Mouse (Mus musculus) Patski (cell line): ENCODE results near the gene Itpripl1. TPM values are rescaled to one million over a fixed set of nuclear protein-coding genes. Genes with fewer than 3 reads are reported as not detected.
"Not testable (repeated sequence)": the region's sequence is repeated elsewhere in the genome, so short reads cannot be mapped to it uniquely, and the experiment has no call there.

ENCODE experiments used
- ATAC-seq: fragments of 100-300 bp; one replicate; pipeline ENCODE4 v1.8.0; 2021
- CTCF ChIA-PET: fragments of 350-600 bp; sonication (Branson Sonifier 250); formaldehyde crosslinking; loops from one replicate; lab custom pipeline; 2022; ENCODE audit warnings: inconsistent platforms; lab: Charles Lee
- POLR2A ChIA-PET: fragments of 350-600 bp; sonication (Branson Sonifier 250); formaldehyde crosslinking; loops from one replicate; lab custom pipeline; 2022; ENCODE audit warnings: antibody characterized with exemption, inconsistent platforms; lab: Charles Lee
- DNase-seq: peaks from one replicate; pipeline ENCODE4 v3.0.0-alpha.2; 2011; ENCODE audit warnings: low read depth, low spot score
- H3K27me3 ChIP-seq: fragments of 371-371 bp; one replicate; pipeline ENCODE4 v1.5.1; 2021
- CTCF ChIP-seq: fragments of 100-300 bp; IDR thresholded peaks from one replicate; pipeline ENCODE4 v1.5.1; 2021
- in situ Hi-C: fragments of 300-500 bp; cut with MboI; formaldehyde crosslinking; loops from 3 replicates; pipeline ENCODE4 v1.11.1; 2018; ENCODE audit warnings: low pct_unique_long_range_greater_than_20kb, mixed read lengths
- polyA plus RNA-seq: library from polyadenylated mRNA; unstranded; gene quantifications from one replicate; pipeline ENCODE4 v1.2.3, GENCODE M21; 2021

Itpripl1 gene
- 10.0 TPM for polyA plus RNA-seq

GRCm38 (mm10) chr2:127143158-127144063 lies at the start of gene Itpripl1:
Gene Itpripl1 (minus strand): TSS chr2:127143442.
- DNase-seq (no peak), ATAC-seq (peak; percentile 57)
- H3K27me3 ChIP-seq, result peaks cover 14% of the 10 kb centered on the region
- POLR2A ChIA-PET, result interaction anchor here (0.6 to 1.0 kb wide), 2 partner anchors 22 to 137 kb away, joined by 3 to 5 read pairs; no protein-coding TSS in a partner anchor
- TF ChIP-seq CTCF, result no peak
- in situ Hi-C loops, result no loop called here
- CTCF ChIA-PET, result no interaction called here

GRCm38 (mm10) chr2:127189574-127189973 lies 46.3 kb upstream of the Itpripl1 start:
- ATAC-seq (no peak), DNase-seq (no peak)
- CTCF ChIA-PET, result no interaction called here
- in situ Hi-C loops, result no loop called here
- no peak for TF ChIP-seq CTCF
- peaks cover 59% of the 10 kb centered on the region for H3K27me3 ChIP-seq
- POLR2A ChIA-PET, result no interaction called here

- POLR2A ChIA-PET, result interaction anchor here (0.6 kb wide), 1 partner anchor 18 kb away, joined by 3 read pairs; no protein-coding TSS in a partner anchor
- in situ Hi-C loops, result no loop called here
These were observed 39.5 kb upstream of the Itpripl1 start for GRCm38 (mm10) chr2:127182598-127183381.

GRCm38 (mm10) chr2:127166261-127166660 lies 23.0 kb upstream of the Itpripl1 start:
- CTCF ChIA-PET, result interaction anchor here (1.0 kb wide), 1 partner anchor 13 kb away, joined by 5 read pairs; no protein-coding TSS in a partner anchor
- H3K27me3 ChIP-seq, result peaks cover 26% of the 10 kb centered on the region
- POLR2A ChIA-PET, in situ Hi-C loops, DNase-seq: not testable (repeated sequence)
- ATAC-seq, result peak; percentile 51
- peak; percentile 50 for TF ChIP-seq CTCF

More at GRCm38 (mm10) chr2:127182598-127183381, 39.5 kb upstream of the Itpripl1 start:
- CTCF ChIA-PET, result no interaction called here
- no peak for TF ChIP-seq CTCF
- ATAC-seq (peak; percentile 78), DNase-seq (no peak)
- peaks cover 21% of the 10 kb centered on the region for H3K27me3 ChIP-seq

- ChIA-PET POLR2A (no interaction called here), CTCF (interaction anchor here (1.0 kb wide), 1 partner anchor 12 kb away, joined by 5 read pairs; no protein-coding TSS in a partner anchor)
- in situ Hi-C loops, result no loop called here
These were observed 22.4 kb upstream of the Itpripl1 start for GRCm38 (mm10) chr2:127165675-127166074.

GRCm38 (mm10) chr2:127145699-127146098 lies 2.5 kb upstream of the Itpripl1 start:
- in situ Hi-C loops, result no loop called here
- CTCF ChIA-PET, result interaction anchor here (1.8 kb wide), 1 partner anchor 11 kb away, joined by 3 read pairs; no protein-coding TSS in a partner anchor
- TF ChIP-seq CTCF, result no peak
- no peak for ATAC-seq
- H3K27me3 ChIP-seq, result peaks cover 23% of the 10 kb centered on the region
- POLR2A ChIA-PET, result interaction anchor here (0.7 kb wide), 1 partner anchor 327 kb away, joined by 3 read pairs; no protein-coding TSS in a partner anchor
- DNase-seq, result no peak

More at GRCm38 (mm10) chr2:127165675-127166074, 22.4 kb upstream of the Itpripl1 start:
- ATAC-seq, result no peak
- H3K27me3 ChIP-seq, result peaks cover 27% of the 10 kb centered on the region
- TF ChIP-seq CTCF, result no peak
- no peak for DNase-seq

- CTCF ChIA-PET, result no interaction called here
- ATAC-seq (peak; percentile 12), DNase-seq (no peak)
- in situ Hi-C loops, result no loop called here
- POLR2A ChIA-PET, result interaction anchor here (0.6 to 1.0 kb wide), 2 partner anchors 21 to 138 kb away, joined by 3 to 5 read pairs; no protein-coding TSS in a partner anchor
- TF ChIP-seq CTCF, result no peak
- H3K27me3 ChIP-seq, result peaks cover 14% of the 10 kb centered on the region
These were observed 575 bp downstream of the Itpripl1 start for GRCm38 (mm10) chr2:127142577-127143157.

GRCm38 (mm10) chr2:127142031-127142430 lies 1.2 kb downstream of the Itpripl1 start:
- no peak for TF ChIP-seq CTCF
- DNase-seq (no peak), ATAC-seq (no peak)
- POLR2A ChIA-PET, result no interaction called here
- CTCF ChIA-PET, result no interaction called here
- peaks cover 9% of the 10 kb centered on the region for H3K27me3 ChIP-seq
- in situ Hi-C loops, result no loop called here

- ChIA-PET POLR2A (interaction anchor here (0.7 kb wide), 1 partner anchor 245 kb away, joined by 3 read pairs; no protein-coding TSS in a partner anchor), CTCF (no interaction called here)
- H3K27me3 ChIP-seq, result no peaks in the 10 kb centered on the region
- TF ChIP-seq CTCF, result no peak
- no peak for ATAC-seq
- in situ Hi-C loops, result no loop called here
- DNase-seq, result no peak
These were observed 3.2 kb downstream of the Itpripl1 start for GRCm38 (mm10) chr2:127140011-127140410.

GRCm38 (mm10) chr2:127139605-127140004 lies 3.6 kb downstream of the Itpripl1 start:
- ChIA-PET CTCF (no interaction called here), POLR2A (interaction anchor here (0.7 kb wide), 1 partner anchor 245 kb away, joined by 3 read pairs; no protein-coding TSS in a partner anchor)
- ATAC-seq (no peak), DNase-seq (no peak)
- H3K27me3 ChIP-seq, result no peaks in the 10 kb centered on the region
- no peak for TF ChIP-seq CTCF
- in situ Hi-C loops, result no loop called here
